Mouse (Mus musculus) heart, embryonic 16.5 days (tissue): ENCODE results near the gene Gm20458. TPM values are rescaled to one million over a fixed set of nuclear protein-coding genes. Genes with fewer than 3 reads are reported as not detected.
A peak's percentile ranks its signal among the peaks of the same experiment; 100 is the strongest.

Experiments used
- ATAC-seq: fragments of 200-750 bp; cut with Nextera tagmentation; replicated peaks from 2 replicates; pipeline ENCODE4 v1.8.0; 2017; ENCODE audit warnings: moderate number of reproducible peaks; ENCODE audit not compliant: insufficient read depth, low FRiP score; ENCODE audit errors: extremely low read depth
- H3K27ac ChIP-seq: fragments of 300-500 bp; sonication (generic); 2 replicates; pipeline ENCODE4 v1.5.1; 2014; ENCODE audit warnings: mild to moderate bottlenecking, low read length, control low read depth, moderate library complexity
- H3K27me3 ChIP-seq: fragments of 300-500 bp; sonication (generic); 2 replicates; pipeline ENCODE4 v1.6.1; 2014; ENCODE audit warnings: low read length, mixed read lengths; ENCODE audit not compliant: control insufficient read depth, insufficient read depth
- H3K36me3 ChIP-seq: fragments of 300-500 bp; sonication (generic); 2 replicates; pipeline ENCODE4 v1.6.1; 2014; ENCODE audit not compliant: control insufficient read depth, insufficient read depth
- H3K4me1 ChIP-seq: fragments of 300-500 bp; sonication (generic); 2 replicates; pipeline ENCODE4 v1.6.1; 2014; ENCODE audit warnings: low read length, mixed read lengths; ENCODE audit not compliant: control insufficient read depth, insufficient read depth
- H3K4me2 ChIP-seq: fragments of 300-500 bp; sonication (generic); 2 replicates; pipeline ENCODE4 v1.6.1; 2014; ENCODE audit warnings: low read depth, mild to moderate bottlenecking, control low read depth, low read length
- H3K4me3 ChIP-seq: fragments of 300-500 bp; sonication (generic); 2 replicates; pipeline ENCODE4 v1.5.1; 2014; ENCODE audit warnings: mild to moderate bottlenecking, control low read depth, low read length
- H3K9ac ChIP-seq: fragments of 300-500 bp; sonication (generic); 2 replicates; pipeline ENCODE4 v1.6.1; 2014; ENCODE audit warnings: low read length, control low read depth
- H3K9me3 ChIP-seq: fragments of 300-500 bp; sonication (generic); replicated peaks from 2 replicates; pipeline ENCODE4 v1.6.1; 2016; ENCODE audit warnings: low read length; ENCODE audit not compliant: control insufficient read depth
- WGBS: fragments of 180-500 bp; shearing (Covaris S2); extraction: QIAGEN DNeasy Blood & Tissue Kit; methylation state at CpG from one replicate; pipeline ENCODE4 v1.1.7; 2014; 5-methylcytosine and 5-hydroxymethylcytosine counted together
- polyA plus RNA-seq: library from polyadenylated mRNA; unstranded; fragments of >200 nt; fragmentation: Nextera tagmentation; extraction: Ambion mirVana; gene quantifications from 2 replicates; pipeline ENCODE4 v1.2.1, GENCODE M21; 2015

Gm20458 gene
- polyA plus RNA-seq, 1 experiment from 2014 or later, result 12.1 TPM

DNA sequence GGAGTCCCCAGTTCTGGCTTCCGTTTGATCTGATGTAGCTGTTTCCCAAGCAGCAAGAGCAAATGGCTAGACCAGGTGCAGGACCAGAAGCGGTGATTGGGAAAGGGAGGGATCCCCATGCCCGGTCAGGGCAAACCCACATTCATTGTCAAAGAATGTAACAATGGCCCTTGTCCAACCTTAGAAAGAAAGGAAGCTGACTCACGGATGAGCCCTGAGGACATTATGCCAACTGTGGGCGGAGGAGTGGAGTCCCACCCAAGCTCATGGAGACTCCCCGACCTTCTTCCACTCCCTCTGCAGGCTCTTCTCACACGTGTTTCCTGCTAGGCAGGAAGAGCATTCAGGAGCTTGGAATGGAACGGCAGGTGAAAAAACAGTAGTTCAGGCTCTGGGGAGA lies 52.6 kb downstream of the Gm20458 start:
- Histone ChIP-seq H3K4me1 (peaks cover 8% of the 10 kb centered on the region; the same call in 1 of the 2 replicates), H3K9me3 (peaks cover 3% of the 10 kb centered on the region), H3K4me2 (no peak overlapping the region), H3K4me3 (no peak overlapping the region), H3K27me3 (no peaks in the 10 kb centered on the region), H3K9ac (no peak overlapping the region), H3K36me3 (no peaks in the 10 kb centered on the region), H3K27ac (peak overlapping the region; percentile 46)
- ATAC-seq, result peak; percentile 54
- 52% methylated on average over 8 of the region's 8 CpGs for WGBS

- no peak overlapping the region for H3K9ac ChIP-seq
- 79% methylated on average over 3 of the region's 3 CpGs for WGBS
- no peak for ATAC-seq
- no peak overlapping the region for H3K4me3 ChIP-seq
- no peak overlapping the region for H3K27ac ChIP-seq
- H3K36me3 ChIP-seq, result no peaks in the 10 kb centered on the region
- H3K9me3 ChIP-seq, result peaks cover 3% of the 10 kb centered on the region
- no peak overlapping the region for H3K4me2 ChIP-seq
- H3K27me3 ChIP-seq, result no peaks in the 10 kb centered on the region
- peaks cover 8% of the 10 kb centered on the region; the same call in 1 of the 2 replicates for H3K4me1 ChIP-seq
Measured at GRCm38 (mm10) chr2:164514916-164515315, 54.1 kb downstream of the Gm20458 start.

DNA sequence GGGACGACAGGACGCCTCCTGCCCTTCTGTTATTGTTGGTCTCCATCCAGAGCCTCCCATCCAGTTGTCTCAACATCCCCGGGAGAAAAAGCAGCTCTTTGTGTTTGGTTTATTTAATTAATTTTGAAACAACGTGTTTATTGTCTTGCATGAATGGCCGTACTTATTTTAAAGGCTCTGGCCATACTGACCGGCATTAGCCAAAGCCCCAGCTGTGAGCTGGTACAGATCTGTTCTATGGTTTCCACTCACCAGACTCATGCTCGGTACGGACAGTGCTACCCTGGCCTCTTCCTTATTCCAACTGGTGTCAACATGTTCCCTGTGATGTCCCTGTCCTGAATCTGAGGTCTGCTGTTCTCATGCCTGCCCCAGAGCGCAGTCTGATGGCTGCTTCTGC lies 55.1 kb downstream of the Gm20458 start:
- Histone ChIP-seq H3K9ac (no peak overlapping the region), H3K4me3 (no peak overlapping the region), H3K27me3 (0 out of 2 replicates have a peak, but pooled peaks cover 2% of the 10 kb centered on the region), H3K27ac (no peak overlapping the region), H3K4me2 (no peak overlapping the region), H3K9me3 (peaks cover 3% of the 10 kb centered on the region), H3K36me3 (no peaks in the 10 kb centered on the region), H3K4me1 (peaks cover 2% of the 10 kb centered on the region; the same call in 1 of the 2 replicates)
- 63% methylated on average over 9 of the region's 9 CpGs for WGBS
- ATAC-seq, result no peak

- Histone ChIP-seq H3K4me3 (no peak overlapping the region), H3K9me3 (peaks cover 3% of the 10 kb centered on the region), H3K27ac (no peak overlapping the region), H3K27me3 (0 out of 2 replicates have a peak, but pooled peaks cover 2% of the 10 kb centered on the region), H3K36me3 (no peaks in the 10 kb centered on the region), H3K9ac (no peak overlapping the region), H3K4me1 (no peaks in the 10 kb centered on the region; the same call in 1 of the 2 replicates), H3K4me2 (no peak overlapping the region)
- no peak for ATAC-seq
- WGBS, result 80% methylated on average over 11 of the region's 11 CpGs
Measured at GRCm38 (mm10) chr2:164516592-164516991, 55.8 kb downstream of the Gm20458 start.

- 23% methylated on average over 10 of the region's 10 CpGs for WGBS
- Histone ChIP-seq H3K4me3 (no peak overlapping the region), H3K27ac (no peak overlapping the region), H3K4me1 (no peaks in the 10 kb centered on the region; the same call in 1 of the 2 replicates), H3K4me2 (no peak overlapping the region), H3K9me3 (peaks cover 3% of the 10 kb centered on the region), H3K36me3 (no peaks in the 10 kb centered on the region), H3K9ac (no peak overlapping the region), H3K27me3 (peaks cover 10% of the 10 kb centered on the region; the same call in 1 of the 2 replicates)
- ATAC-seq, result no peak
Measured at GRCm38 (mm10) chr2:164517485-164518221, 56.9 kb downstream of the Gm20458 start.

DNA sequence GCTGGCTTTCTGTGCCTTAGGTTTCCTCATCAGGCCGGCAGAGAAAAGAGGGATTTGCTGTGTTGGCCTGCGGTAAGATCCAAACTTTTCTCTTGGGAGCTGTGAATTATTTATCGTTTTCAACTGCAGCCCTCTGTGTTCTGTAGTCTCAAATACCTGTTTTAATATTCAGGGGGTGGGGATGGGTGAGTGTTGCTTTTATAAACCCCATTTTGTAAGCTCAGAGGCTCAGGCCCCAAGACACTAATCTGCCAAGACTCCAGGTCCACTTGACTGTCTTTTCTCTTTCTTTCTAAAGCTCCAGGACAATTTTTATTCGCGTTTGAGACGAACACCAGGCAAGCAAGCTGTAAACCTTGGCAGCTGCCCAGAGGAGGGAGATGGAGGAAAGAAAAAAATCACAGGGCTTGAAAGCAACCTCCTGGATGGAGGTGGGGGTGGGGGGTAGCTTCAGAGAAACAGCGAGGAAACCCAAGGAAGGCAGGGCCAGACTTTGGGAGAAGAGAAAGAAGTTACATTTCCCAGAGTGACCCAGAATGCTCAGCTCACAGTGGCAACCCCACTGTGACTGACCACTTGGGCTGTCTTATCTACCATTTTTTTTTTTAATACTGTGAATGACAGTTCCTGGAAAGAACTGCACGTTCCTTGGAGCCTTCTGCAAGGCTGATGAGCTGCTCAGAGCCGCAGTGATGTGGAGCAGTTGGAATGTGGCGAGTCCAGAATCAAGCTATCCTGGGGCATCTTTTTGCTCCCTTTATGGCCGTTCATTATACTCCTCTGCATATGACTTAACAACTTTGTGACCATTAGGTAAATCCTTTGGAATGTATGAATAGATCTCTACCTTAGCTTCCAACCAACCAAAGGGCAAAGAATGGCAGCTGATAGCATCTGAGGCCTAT lies 57.8 kb downstream of the Gm20458 start:
- Histone ChIP-seq H3K9me3 (peaks cover 6% of the 10 kb centered on the region), H3K4me1 (no peaks in the 10 kb centered on the region; the same call in 1 of the 2 replicates), H3K27me3 (peaks cover 10% of the 10 kb centered on the region; the same call in 1 of the 2 replicates), H3K4me3 (no peak overlapping the region), H3K9ac (no peak overlapping the region), H3K27ac (no peak overlapping the region), H3K36me3 (no peaks in the 10 kb centered on the region), H3K4me2 (no peak overlapping the region)
- WGBS, result 39% methylated on average over 11 of the region's 11 CpGs
- ATAC-seq, result no peak

DNA sequence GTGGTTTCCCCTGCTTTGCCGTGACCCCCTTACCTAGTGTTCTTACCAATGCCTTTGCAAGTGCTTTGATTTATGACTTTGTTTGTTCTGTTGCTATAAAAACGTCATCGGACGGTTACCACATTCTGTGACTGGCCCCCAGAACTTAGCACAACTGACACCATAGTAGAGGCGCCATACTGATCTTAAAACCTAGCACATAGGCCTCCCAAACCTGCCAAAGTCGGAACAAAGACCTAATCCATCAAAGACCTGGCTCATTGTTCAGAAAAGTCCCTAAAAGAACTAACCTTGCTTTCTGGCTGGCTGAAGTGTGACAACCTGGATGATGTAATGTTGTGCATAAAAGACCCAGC lies 58.4 kb downstream of the Gm20458 start:
- WGBS, result 68% methylated on average over 6 of the region's 6 CpGs

GRCm38 (mm10) chr2:164520782-164521181 lies 60.0 kb downstream of the Gm20458 start:
- H3K27ac ChIP-seq, result no peak overlapping the region
- H3K4me1 ChIP-seq, result no peaks in the 10 kb centered on the region; the same call in 1 of the 2 replicates
- WGBS, result 7% methylated on average over 3 of the region's 3 CpGs
- H3K27me3 ChIP-seq, result peaks cover 10% of the 10 kb centered on the region; the same call in 1 of the 2 replicates
- H3K36me3 ChIP-seq, result no peaks in the 10 kb centered on the region
- no peak overlapping the region for H3K4me2 ChIP-seq
- 0 out of 2 replicates have a peak, but pooled peaks have one; percentile 57 for ATAC-seq
- no peak overlapping the region for H3K4me3 ChIP-seq
- peaks cover 6% of the 10 kb centered on the region for H3K9me3 ChIP-seq
- no peak overlapping the region for H3K9ac ChIP-seq

More for the DNA sequence above, 58.4 kb downstream of the Gm20458 start:
- H3K27me3 ChIP-seq, result peaks cover 10% of the 10 kb centered on the region; the same call in 1 of the 2 replicates
- H3K4me3 ChIP-seq, result no peak overlapping the region
- H3K4me2 ChIP-seq, result no peak overlapping the region
- no peaks in the 10 kb centered on the region; the same call in 1 of the 2 replicates for H3K4me1 ChIP-seq
- no peak overlapping the region for H3K9ac ChIP-seq
- no peaks in the 10 kb centered on the region for H3K36me3 ChIP-seq
- H3K9me3 ChIP-seq, result peaks cover 6% of the 10 kb centered on the region
- ATAC-seq, result no peak
- H3K27ac ChIP-seq, result no peak overlapping the region
